Mouse (Mus musculus): ENCODE data around the gene Zbtb12. TPM values are rescaled to one million over a fixed set of nuclear protein-coding genes. Genes with fewer than 3 reads are reported as not detected.

The Zbtb12 gene
- polyA plus RNA-seq, 1 experiment from 2014 or later = 5.0 TPM

DNA sequence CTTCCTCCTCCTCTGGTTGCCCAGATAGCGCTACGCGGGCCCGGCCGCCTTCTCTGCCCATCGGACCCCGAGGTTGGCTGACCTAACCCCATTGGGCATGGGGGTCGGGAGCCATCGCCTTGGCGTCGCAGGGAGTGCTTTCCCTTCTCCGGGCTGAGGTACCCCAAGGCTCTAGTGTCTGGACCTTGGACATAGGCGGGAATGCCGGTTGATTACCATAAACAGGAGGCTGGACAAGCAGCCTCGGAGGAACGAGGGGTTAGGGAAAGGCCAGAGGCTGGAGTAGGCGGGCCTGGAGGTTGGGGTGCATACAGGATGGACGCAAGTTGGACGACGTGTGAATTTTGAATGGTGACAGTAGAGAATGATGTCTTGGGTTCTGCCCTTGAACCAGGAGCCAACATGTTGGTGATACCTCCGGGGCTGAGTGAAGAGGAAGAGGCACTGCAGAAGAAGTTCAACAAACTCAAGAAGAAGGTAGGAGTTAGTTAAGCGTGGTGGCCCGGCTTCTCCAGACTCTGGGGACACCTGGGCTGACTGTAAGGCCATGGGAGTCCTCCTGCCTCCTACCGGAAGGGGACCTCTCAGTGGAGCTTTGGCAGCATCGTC is 28.7 kb upstream of the Zbtb12 start:
- H3K27me3 ChIP-seq = no peaks in the 10 kb centered on the region
- ATAC-seq (replicated peaks; ENCODE audit: low FRiP score) = peak; percentile 59
- H3K9ac ChIP-seq = peak overlapping the region; percentile 95
- H3K4me2 ChIP-seq = peak overlapping the region; percentile 87
- H3K36me3 ChIP-seq = peaks cover 67% of the 10 kb centered on the region
- peak overlapping the region; percentile 69 for H3K27ac ChIP-seq
- H3K9me3 ChIP-seq (replicated peaks) = no peaks in the 10 kb centered on the region
- WGBS = 1% methylated on average over 25 of the region's 25 CpGs
- peaks cover 25% of the 10 kb centered on the region for H3K4me1 ChIP-seq
- H3K4me3 ChIP-seq (replicated peaks) = peak overlapping the region; percentile 96

GRCm38 (mm10) chr17:34853511-34853910 is 25.8 kb upstream of the Zbtb12 start:
- 73% methylated on average over 8 of the region's 8 CpGs for WGBS
- ATAC-seq (replicated peaks; ENCODE audit: low FRiP score) = no peak
- no peak overlapping the region for H3K4me3 ChIP-seq (replicated peaks)
- H3K27me3 ChIP-seq = no peaks in the 10 kb centered on the region
- peaks cover 56% of the 10 kb centered on the region for H3K36me3 ChIP-seq
- H3K27ac ChIP-seq = no peak overlapping the region
- H3K4me1 ChIP-seq = peaks cover 25% of the 10 kb centered on the region
- no peaks in the 10 kb centered on the region for H3K9me3 ChIP-seq (replicated peaks)
- no peak overlapping the region for H3K9ac ChIP-seq
- H3K4me2 ChIP-seq = no peak overlapping the region

DNA sequence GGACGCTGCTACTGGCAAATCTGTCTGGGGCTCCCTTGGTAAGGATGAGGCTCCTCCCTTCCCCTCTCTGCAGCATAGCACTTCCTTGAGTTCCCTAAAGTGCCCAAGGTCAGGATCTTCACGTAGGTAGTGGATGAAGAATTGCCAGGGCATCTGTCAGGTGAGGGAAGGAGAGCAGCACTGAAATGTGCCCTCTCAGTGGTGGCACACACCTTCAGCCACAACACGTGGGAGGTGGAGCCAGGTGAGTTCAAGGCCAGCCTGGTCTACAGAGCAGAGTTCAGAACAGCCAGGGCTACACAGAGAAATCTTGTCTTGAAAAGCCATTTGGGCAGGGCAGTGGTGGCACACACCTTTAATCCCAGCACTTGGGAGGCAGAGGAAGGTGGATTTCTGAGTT is 24.5 kb upstream of the Zbtb12 start:
- WGBS = 80% methylated on average over 3 of the region's 3 CpGs
- Histone ChIP-seq H3K9ac (no peak overlapping the region), H3K9me3 (replicated peaks) (no peaks in the 10 kb centered on the region), H3K4me3 (replicated peaks) (no peak overlapping the region), H3K27ac (no peak overlapping the region), H3K36me3 (peaks cover 56% of the 10 kb centered on the region), H3K4me2 (no peak overlapping the region), H3K27me3 (no peaks in the 10 kb centered on the region), H3K4me1 (peaks cover 17% of the 10 kb centered on the region)
- no peak for ATAC-seq (replicated peaks; ENCODE audit: low FRiP score)

DNA sequence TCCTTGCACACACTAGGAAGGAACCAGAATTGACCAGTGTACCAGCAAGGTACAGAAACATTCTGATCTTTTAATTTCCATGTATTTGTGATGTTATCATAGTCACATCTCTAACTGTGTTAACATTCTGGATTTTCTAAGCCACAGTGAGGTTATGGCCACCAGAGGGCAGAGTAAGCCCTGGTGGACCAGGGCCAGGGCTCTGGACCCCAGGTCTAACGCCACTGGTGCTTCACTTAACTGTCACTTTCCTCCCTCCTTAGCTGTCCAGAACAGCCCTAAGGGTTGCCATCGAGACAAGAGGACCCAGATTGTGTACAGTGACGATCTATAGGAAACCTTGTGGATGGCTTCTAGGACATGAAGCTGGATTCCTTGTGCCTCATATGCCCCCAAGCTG is 23.5 kb upstream of the Zbtb12 start:
- no peak overlapping the region for H3K27ac ChIP-seq
- 42% methylated on average over 3 of the region's 3 CpGs for WGBS

DNA sequence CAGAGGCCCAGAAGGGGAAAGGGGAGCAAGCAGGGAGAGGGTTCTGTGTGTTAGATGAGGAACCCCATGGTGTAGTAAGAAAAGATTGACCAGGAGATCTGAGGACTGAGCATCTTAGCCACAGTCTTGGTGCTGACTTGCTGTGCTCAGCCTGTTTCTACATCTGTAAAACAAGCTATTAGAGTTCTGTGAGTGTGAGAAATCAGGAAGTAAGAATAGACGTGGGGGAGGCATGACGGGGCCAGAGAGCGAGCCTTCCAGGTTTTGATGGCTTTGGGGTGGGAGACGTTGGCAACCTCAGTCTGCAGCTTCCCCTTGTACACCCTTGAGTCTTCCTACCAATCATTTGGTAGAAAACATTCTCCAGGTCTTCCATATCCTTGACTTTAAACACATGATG is 20.6 kb upstream of the Zbtb12 start:
- Histone ChIP-seq H3K36me3 (peaks cover 34% of the 10 kb centered on the region), H3K27ac (no peak overlapping the region), H3K9me3 (replicated peaks) (no peaks in the 10 kb centered on the region), H3K4me1 (peaks cover 10% of the 10 kb centered on the region), H3K9ac (no peak overlapping the region), H3K4me3 (replicated peaks) (no peak overlapping the region), H3K4me2 (no peak overlapping the region), H3K27me3 (no peaks in the 10 kb centered on the region)
- WGBS = 57% methylated on average over 4 of the region's 4 CpGs
- ATAC-seq (replicated peaks; ENCODE audit: low FRiP score) = no peak

More for the DNA sequence above, 23.5 kb upstream of the Zbtb12 start:
- peaks cover 13% of the 10 kb centered on the region for H3K4me1 ChIP-seq
- no peak overlapping the region for H3K4me3 ChIP-seq (replicated peaks)
- H3K9ac ChIP-seq = no peak overlapping the region
- H3K36me3 ChIP-seq = peaks cover 56% of the 10 kb centered on the region
- ATAC-seq (replicated peaks; ENCODE audit: low FRiP score) = no peak
- H3K27me3 ChIP-seq = no peaks in the 10 kb centered on the region
- no peaks in the 10 kb centered on the region for H3K9me3 ChIP-seq (replicated peaks)
- H3K4me2 ChIP-seq = no peak overlapping the region

DNA sequence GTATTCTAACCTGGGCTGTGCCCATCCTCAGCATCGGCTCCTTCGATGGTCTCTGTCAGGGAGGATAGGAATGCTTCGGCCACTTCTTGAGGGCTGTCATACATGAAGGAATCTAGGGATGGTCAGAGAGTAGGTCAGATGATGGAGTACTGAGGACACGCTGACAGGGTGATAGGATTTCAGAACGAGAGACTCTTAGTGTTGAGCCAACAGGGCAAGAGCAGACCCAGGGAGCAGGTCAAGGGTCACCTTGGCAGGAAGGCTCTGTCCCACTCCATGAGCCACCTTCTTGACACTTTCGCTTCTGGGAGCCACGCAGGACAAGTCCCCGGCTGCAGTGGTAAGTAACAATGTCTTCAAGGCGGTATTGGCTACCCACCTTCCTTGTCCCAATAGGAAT is 18.8 kb upstream of the Zbtb12 start:
- no peak overlapping the region for H3K4me2 ChIP-seq
- no peak overlapping the region for H3K9ac ChIP-seq
- no peak for ATAC-seq (replicated peaks; ENCODE audit: low FRiP score)
- H3K4me1 ChIP-seq = peaks cover 10% of the 10 kb centered on the region
- no peaks in the 10 kb centered on the region for H3K27me3 ChIP-seq
- H3K9me3 ChIP-seq (replicated peaks) = no peaks in the 10 kb centered on the region
- peaks cover 16% of the 10 kb centered on the region for H3K36me3 ChIP-seq
- 79% methylated on average over 9 of the region's 9 CpGs for WGBS
- no peak overlapping the region for H3K4me3 ChIP-seq (replicated peaks)
- H3K27ac ChIP-seq = no peak overlapping the region

- WGBS = 59% methylated on average over 13 of the region's 13 CpGs
- Histone ChIP-seq H3K4me2 (0 out of 2 replicates have a peak overlapping the region, but pooled peaks have one; percentile 4), H3K9ac (no peak overlapping the region), H3K9me3 (replicated peaks) (no peaks in the 10 kb centered on the region), H3K27me3 (no peaks in the 10 kb centered on the region), H3K27ac (peak overlapping the region; percentile 5; the same call in 1 of the 2 replicates), H3K4me1 (peaks cover 10% of the 10 kb centered on the region), H3K36me3 (peaks cover 3% of the 10 kb centered on the region), H3K4me3 (replicated peaks) (no peak overlapping the region)
- ATAC-seq (replicated peaks; ENCODE audit: low FRiP score) = no peak
Measured at GRCm38 (mm10) chr17:34861704-34862415, 17.4 kb upstream of the Zbtb12 start.

GRCm38 (mm10) chr17:34862416-34863081 is 16.7 kb upstream of the Zbtb12 start, which contains the start of gene Cfb:
Gene Cfb (minus strand): TSS chr17:34862518.
- no peak within 1 kb of the TSS for H3K4me3 ChIP-seq (replicated peaks)
- H3K36me3 ChIP-seq = no peaks in the 10 kb centered on the region
- no peaks in the 10 kb centered on the region for H3K9me3 ChIP-seq (replicated peaks)
- 36% methylated on average over 8 of the region's 8 CpGs for WGBS
- no peak for ATAC-seq (replicated peaks; ENCODE audit: low FRiP score)
- H3K4me1 ChIP-seq = peaks cover 10% of the 10 kb centered on the region
- 0 out of 2 replicates have a peak within 1 kb of the TSS, but pooled peaks have one; percentile 4 for H3K4me2 ChIP-seq
- H3K27me3 ChIP-seq = no peaks in the 10 kb centered on the region
- peak within 1 kb of the TSS; percentile 37; the same call in 1 of the 2 replicates for H3K27ac ChIP-seq
- H3K9ac ChIP-seq = no peak within 1 kb of the TSS

DNA sequence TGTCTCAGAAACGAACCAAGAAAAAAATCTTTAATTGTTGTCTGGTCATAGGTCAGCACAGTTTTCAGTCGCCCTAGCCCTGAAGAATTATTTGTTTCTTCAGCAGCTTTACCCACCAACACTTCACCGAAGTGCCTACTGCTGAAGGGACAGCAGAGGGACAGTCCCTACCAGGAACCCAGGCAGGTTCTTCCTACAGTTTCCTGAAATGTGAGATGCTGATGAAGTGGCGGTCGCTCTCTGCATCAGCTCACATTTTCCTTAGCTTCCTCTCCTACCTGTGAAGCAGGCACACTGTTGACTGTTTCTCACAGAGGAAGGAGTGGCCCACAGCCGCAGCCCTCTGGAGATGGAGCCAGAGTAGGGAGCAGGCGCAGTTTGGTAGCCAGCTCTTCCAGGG is 13.3 kb upstream of the Zbtb12 start:
- Histone ChIP-seq H3K4me1 (peaks cover 10% of the 10 kb centered on the region), H3K9me3 (replicated peaks) (no peaks in the 10 kb centered on the region), H3K4me2 (no peak overlapping the region), H3K4me3 (replicated peaks) (no peak overlapping the region), H3K36me3 (no peaks in the 10 kb centered on the region), H3K27ac (no peak overlapping the region), H3K9ac (no peak overlapping the region), H3K27me3 (no peaks in the 10 kb centered on the region)
- ATAC-seq (replicated peaks; ENCODE audit: low FRiP score) = no peak
- WGBS = 46% methylated on average over 7 of the region's 7 CpGs

DNA sequence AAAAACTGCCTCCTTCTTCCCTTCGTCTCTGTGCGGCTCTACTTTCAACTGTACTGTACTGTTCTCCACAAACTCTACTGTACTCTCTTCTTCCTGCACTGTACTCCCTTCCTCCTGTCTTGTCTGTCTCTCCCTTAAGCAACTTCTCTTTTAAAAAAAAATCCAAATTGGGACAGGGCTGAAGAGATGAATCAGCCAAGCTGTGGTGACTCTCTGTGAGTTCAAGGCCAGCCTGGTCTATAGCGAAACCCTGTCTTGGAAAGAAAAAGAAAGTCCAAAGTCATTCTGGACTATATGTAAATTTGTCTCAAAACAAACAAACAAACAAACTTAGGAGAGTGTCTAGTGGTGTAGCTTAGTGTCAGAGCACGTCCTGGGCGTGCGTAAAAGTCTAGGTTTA is 5.0 kb upstream of the Zbtb12 start:
- Histone ChIP-seq H3K27me3 (no peaks in the 10 kb centered on the region), H3K4me3 (replicated peaks) (no peak overlapping the region), H3K4me2 (no peak overlapping the region), H3K36me3 (no peaks in the 10 kb centered on the region), H3K27ac (no peak overlapping the region), H3K9me3 (replicated peaks) (no peaks in the 10 kb centered on the region), H3K4me1 (0 out of 2 replicates have a peak, but pooled peaks cover 2% of the 10 kb centered on the region), H3K9ac (no peak overlapping the region)
- ATAC-seq (replicated peaks; ENCODE audit: low FRiP score) = no peak
- 86% methylated on average over 6 of the region's 6 CpGs for WGBS

- Histone ChIP-seq H3K36me3 (no peaks in the 10 kb centered on the region), H3K9me3 (replicated peaks) (no peaks in the 10 kb centered on the region), H3K4me2 (no peak overlapping the region; the same call in 1 of the 2 replicates), H3K9ac (no peak overlapping the region), H3K4me3 (replicated peaks) (no peak overlapping the region), H3K4me1 (0 out of 2 replicates have a peak, but pooled peaks cover 11% of the 10 kb centered on the region), H3K27me3 (peaks cover 8% of the 10 kb centered on the region; the same call in 1 of the 2 replicates), H3K27ac (no peak overlapping the region)
- ATAC-seq (replicated peaks; ENCODE audit: low FRiP score) = no peak
Measured at GRCm38 (mm10) chr17:34881166-34881565, 1.9 kb downstream of the Zbtb12 start.

Data from kidney, embryonic 15.5 days (tissue).